Mouse (Mus musculus) bone marrow, adult 2 months (tissue): ENCODE measurements around the gene Txn1.

Experiments
- CTCF ChIP-seq: fragments of 200-500 bp; IDR thresholded peaks from 2 replicates; pipeline ENCODE4 v1.5.1; 2011; ENCODE audit warnings: low read length, control low read depth; ENCODE audit not compliant: control insufficient read depth, insufficient read depth
- POLR2A ChIP-seq: fragments of 200-500 bp; IDR thresholded peaks from 2 replicates; pipeline ENCODE4 v1.6.1; 2011; ENCODE audit warnings: low read depth, mild to moderate bottlenecking, control low read depth, low read length, borderline replicate concordance; ENCODE audit not compliant: control insufficient read depth

DNA sequence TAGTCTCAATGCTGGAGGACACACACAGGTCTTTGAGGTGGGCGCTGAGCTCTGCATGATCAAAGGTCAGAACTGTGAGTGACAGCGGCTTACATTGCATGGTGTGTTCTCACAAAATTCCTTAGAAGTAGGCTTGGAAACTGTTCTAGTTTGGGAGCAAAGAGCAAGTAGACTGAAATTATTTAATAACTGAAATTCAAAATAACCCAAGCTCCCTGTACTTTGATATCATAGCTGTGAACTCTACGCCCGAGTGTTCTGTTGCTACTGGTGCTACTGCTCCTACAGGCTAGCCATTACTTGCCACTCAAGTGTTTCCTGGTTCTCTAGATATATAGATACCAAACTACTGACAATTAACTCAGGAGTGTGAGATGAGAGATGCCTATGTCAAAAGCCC, 9.3 kb upstream of the Txn1 start:
- TF ChIP-seq POLR2A, result no peak
- TF ChIP-seq CTCF, result no peak
